Mouse (Mus musculus) gastrocnemius, postnatal 36 days (tissue): ENCODE data around the gene Sept9. TPM values are rescaled to one million over a fixed set of nuclear protein-coding genes. Genes with fewer than 3 reads are reported as not detected.

Source experiments
- DNase-seq, 2 experiments: peaks; one replicate each; pipeline ENCODE4 v3.0.0; 2022
- intact Hi-C: fragments of 180-260 bp; cut with DNase I; formaldehyde crosslinking; loops from one replicate; pipeline ENCODE4 v1.15.1; 2025
- total RNA-seq, 2 experiments: library from RNA; stranded (reverse); gene quantifications; 2 replicates each; pipeline ENCODE4 v1.2.3; 2021

Gene Sept9
- total RNA-seq, 2 experiments from 2014 or later: 11.3 to 14.2 TPM

GRCm38 (mm10) chr11:117256840-117257239 lies 57.4 kb downstream of the Sept9 start:
- no peak for DNase-seq
- intact Hi-C loops: no loop called here

- no peak for DNase-seq
Measured at GRCm38 (mm10) chr11:117257266-117257665, 57.8 kb downstream of the Sept9 start.

DNA sequence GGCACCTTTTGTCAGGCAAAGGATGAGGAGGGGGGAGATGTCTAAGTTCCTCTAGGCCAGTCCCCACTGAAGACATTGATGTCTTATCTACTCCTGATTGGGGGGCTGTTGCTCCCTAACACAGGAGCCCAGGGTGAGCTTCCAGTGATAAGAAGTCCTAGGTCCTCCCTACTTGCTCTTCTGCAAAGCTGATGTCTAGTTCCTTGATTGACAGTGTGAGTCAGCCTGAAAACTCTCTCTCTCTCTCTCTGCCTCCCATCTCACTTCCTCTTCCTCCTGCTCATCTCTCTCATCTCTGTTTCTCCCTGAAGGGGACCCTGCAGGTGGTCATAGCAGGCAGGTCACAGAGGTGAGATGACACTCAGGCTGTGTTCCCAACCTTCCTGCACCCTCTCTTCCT lies 58.4 kb downstream of the Sept9 start:
- no peak for DNase-seq
- intact Hi-C loops: no loop called here

More at GRCm38 (mm10) chr11:117257266-117257665, 57.8 kb downstream of the Sept9 start:
- intact Hi-C loops: no loop called here

- intact Hi-C loops: no loop called here
- peak; percentile 42 to 47 for DNase-seq
Measured at GRCm38 (mm10) chr11:117259178-117259960, 59.9 kb downstream of the Sept9 start.

DNA sequence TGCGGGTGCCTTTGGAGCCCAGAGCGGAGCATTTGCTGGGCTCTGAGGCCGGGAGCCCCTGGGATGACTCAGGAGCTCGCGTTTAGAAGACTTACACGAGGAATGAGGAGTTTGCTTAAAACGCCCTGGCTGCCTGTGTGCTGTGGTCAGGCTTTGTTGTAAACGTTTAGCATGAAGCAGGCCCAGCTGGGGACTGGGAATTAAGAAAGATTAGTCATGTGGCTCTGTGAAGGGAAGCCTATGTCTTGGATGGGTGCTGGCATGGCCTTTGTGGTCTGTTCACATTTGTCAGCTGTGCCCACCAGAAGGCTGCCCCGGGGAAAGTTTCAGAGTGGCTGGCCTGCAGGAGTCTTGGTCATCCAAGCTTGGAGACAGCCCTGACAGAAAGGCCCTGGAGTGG lies 61.2 kb downstream of the Sept9 start:
- DNase-seq: no peak
- intact Hi-C loops: no loop called here

- intact Hi-C loops: no loop called here
- no peak for DNase-seq
Measured at GRCm38 (mm10) chr11:117263096-117263808, 63.8 kb downstream of the Sept9 start.

DNA sequence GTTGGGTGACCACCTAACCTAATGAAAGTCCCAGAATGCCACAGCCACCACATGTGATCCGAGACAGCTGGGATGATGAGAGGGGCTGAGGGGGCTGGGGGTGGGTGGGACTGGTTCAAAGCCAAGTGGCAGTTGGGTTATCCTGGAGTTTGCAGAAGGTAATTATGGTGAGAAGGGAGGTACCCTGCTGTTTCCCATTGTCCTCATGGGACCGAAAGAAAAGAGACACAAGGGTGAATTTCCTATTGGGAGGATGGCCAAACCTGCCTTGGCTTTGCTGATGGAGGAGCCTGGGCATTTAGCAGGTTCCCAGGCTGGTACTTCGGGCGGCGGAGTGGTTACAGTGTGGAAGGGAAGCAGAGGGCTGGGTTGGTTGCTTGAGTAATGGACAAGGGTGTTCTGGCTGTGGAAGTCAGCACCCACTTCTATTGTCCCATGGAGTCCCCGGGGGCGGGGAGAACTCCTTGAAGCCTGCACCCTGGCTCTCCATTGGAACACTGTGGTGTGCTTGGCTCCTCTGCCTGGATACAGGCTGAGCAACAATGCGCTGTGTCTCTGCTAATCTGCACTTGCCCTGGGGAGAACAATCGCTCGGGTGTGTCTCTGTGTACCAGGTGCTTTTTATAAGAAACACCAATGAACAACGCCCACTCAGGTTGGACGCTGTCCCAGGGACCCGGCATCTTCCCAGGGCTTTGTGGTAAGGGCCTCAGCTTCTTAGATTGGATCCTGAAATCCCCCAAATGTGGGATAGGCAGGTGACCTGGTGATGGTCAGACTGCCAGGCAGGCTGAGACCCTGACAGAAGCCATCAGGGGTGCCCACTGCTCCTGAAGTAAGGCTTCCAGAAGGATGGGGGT lies 64.9 kb downstream of the Sept9 start:
- intact Hi-C loops: loop anchor here (5.0 kb wide), 1 partner anchor 48 kb away; no protein-coding TSS in a partner anchor
- DNase-seq: peak in 1 of 2 experiments; percentile 52

- no peak for DNase-seq
- intact Hi-C loops: loop anchor here (5.0 kb wide), 1 partner anchor 47 kb away; no protein-coding TSS in a partner anchor
Measured at GRCm38 (mm10) chr11:117265270-117265980, 66.0 kb downstream of the Sept9 start.

DNA sequence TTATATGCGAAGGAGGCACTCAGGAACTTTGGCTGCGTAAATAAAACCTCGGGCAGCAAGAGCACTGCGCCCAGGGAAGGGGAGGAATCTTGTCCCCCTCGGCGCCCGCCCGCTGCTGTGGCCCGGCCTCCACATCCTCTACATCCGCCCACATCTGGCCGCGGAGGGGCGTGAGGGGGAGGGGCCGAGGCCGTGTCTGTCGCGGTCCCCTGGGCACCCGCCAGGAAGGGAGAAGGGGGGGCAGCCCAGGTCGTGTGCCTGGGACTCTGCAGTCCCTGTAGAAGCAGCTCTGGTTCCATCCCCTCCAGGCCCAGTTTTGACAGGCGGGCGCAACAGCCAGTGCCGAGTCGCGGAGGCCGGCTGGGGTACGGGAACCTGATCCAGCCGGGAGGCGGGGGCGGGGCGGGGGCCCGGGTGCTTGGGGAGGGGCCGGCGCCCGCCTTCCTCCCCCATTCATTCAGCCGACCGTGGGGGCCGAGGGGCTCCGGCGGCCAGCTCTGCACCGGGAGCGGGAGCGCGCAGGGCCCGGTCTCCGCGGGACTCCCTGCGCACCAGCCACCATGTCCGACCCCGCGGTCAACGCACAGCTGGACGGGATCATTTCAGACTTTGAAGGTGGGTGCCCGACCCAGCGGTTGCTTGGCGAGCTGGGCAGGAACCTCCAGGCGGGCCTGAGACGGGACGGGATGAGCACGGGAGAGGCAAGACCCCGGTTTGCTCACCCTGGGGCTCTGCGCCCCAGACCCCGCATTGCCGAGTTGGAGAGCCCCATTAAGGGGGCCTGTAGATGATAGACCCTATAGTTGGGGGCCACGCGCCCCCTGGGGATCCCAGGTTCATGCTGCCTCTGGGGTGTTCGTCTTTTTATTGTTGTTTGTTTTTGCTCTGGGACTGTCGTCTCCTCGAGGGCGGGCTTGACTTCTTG lies 66.8 kb downstream of the Sept9 start:
- DNase-seq: peak; percentile 79 to 86
- intact Hi-C loops: loop anchor here (2.0 to 5.0 kb wide), 2 partner anchors 21 to 46 kb away; no protein-coding TSS in a partner anchor

GRCm38 (mm10) chr11:117266906-117267721 lies 67.7 kb downstream of the Sept9 start:
- intact Hi-C loops: loop anchor here (2.0 to 5.0 kb wide), 2 partner anchors 22 to 45 kb away; no protein-coding TSS in a partner anchor

DNA sequence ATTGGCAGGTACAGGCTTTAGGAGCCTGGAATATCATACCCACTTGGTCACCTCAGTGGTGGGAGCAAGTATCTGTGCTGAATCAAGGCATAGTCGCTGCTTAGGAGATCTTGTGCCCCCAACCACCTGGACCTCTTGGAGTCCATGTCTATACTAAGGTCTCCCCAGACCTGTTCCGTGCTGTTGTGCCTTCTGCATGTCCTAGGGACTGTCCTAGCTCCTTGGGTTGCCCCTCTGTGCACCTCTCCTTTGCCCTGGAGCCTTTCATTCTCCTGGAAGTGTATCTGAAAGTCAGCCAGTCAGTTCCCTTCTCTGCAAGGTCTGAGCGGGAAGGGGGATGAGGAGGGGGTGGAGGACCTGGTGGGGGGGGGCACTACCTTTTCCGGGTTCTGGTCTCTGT lies 68.4 kb downstream of the Sept9 start:
- DNase-seq: no peak
- intact Hi-C loops: loop anchor here (2.0 to 5.0 kb wide), 2 partner anchors 23 to 44 kb away; no protein-coding TSS in a partner anchor

More at GRCm38 (mm10) chr11:117266906-117267721, 67.7 kb downstream of the Sept9 start:
- DNase-seq: peak in 1 of 2 experiments; percentile 45

GRCm38 (mm10) chr11:117268304-117268956 lies 69.0 kb downstream of the Sept9 start:
- intact Hi-C loops: loop anchor here (5.0 kb wide), 1 partner anchor 44 kb away; no protein-coding TSS in a partner anchor
- DNase-seq: no peak

- intact Hi-C loops: loop anchor here (5.0 kb wide), 1 partner anchor 43 kb away; no protein-coding TSS in a partner anchor
- DNase-seq: no peak
Measured at GRCm38 (mm10) chr11:117269053-117269702, 69.7 kb downstream of the Sept9 start.

DNA sequence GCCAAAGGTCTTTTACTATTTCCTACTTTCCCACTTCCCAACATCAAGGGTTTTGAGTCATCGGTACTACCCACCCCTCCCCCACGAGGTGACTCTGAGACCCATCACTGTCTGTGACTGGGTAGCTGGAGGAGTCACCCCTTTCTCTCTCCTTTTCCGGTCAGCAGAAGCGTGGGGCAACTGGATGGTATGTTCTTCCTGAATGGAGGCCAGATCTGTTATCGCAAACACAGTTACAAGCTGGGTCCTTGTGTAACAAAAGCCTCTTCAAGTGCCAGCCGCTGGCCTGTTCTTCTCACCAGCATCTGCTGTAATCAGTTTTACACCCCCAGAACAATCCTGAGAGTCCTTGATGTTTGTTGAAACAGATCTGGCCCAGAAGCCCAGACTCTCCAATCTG lies 70.5 kb downstream of the Sept9 start:
- intact Hi-C loops: loop anchor here (5.0 kb wide), 1 partner anchor 42 kb away; no protein-coding TSS in a partner anchor
- no peak for DNase-seq

DNA sequence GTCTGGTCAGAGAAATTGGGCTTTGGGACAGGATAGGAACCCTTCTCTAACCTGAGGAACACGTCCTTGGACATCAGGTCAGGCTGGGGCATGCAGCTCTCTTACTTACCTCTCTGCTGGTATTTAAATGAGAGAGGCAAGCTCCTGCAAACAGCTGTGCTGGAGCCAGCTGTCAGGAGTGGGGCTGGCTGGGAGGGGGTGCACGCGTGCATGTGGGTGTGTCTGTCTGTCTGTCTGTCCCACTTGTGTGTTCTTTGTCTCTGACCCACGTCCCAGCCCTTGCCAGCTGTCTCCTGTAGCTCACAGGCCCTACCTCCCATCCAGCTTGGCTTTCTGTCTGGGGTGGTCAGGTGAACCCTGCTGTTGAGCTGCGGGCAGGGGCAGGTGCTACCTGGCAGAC lies 75.5 kb downstream of the Sept9 start:
- intact Hi-C loops: no loop called here
- no peak for DNase-seq

GRCm38 (mm10) chr11:117275999-117276398 lies 76.5 kb downstream of the Sept9 start:
- DNase-seq: peak; percentile 39 to 55

DNA sequence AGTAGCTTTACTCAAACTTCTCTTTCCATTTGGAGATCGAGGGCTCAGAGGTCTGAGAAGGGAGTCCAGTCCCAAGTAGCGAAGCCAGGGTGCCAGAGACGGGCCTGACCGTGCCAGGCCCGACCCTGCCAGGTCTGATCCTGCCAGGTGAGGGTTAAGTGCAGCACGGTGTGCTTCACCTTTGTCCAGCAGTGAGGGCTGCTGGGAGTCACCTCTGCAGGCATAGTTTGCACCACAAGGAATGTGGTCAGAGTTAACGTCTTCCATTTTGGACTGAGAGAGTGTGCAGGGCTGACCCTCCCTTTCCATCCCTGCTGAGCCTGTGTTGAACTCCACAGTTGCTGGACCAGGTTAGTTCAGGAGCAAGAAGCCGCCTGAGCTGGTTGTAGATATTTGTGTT lies 77.5 kb downstream of the Sept9 start:
- intact Hi-C loops: no loop called here

More at GRCm38 (mm10) chr11:117275999-117276398, 76.5 kb downstream of the Sept9 start:
- intact Hi-C loops: no loop called here

More for the DNA sequence above, 77.5 kb downstream of the Sept9 start:
- no peak for DNase-seq
